Mouse (Mus musculus) ES-E14 (cell line): ENCODE results near the gene Maff.

Experiments used
- HCFC1 ChIP-seq: IDR thresholded peaks from 2 replicates; pipeline ENCODE4 v1.6.1; 2012; ENCODE audit warnings: low read length, inconsistent platforms, borderline replicate concordance; ENCODE audit not compliant: insufficient read depth
- ZC3H11A ChIP-seq: IDR thresholded peaks from 2 replicates; pipeline ENCODE4 v1.6.1; 2012; ENCODE audit warnings: low read depth, mild to moderate bottlenecking, inconsistent platforms, low read length, borderline replicate concordance

DNA sequence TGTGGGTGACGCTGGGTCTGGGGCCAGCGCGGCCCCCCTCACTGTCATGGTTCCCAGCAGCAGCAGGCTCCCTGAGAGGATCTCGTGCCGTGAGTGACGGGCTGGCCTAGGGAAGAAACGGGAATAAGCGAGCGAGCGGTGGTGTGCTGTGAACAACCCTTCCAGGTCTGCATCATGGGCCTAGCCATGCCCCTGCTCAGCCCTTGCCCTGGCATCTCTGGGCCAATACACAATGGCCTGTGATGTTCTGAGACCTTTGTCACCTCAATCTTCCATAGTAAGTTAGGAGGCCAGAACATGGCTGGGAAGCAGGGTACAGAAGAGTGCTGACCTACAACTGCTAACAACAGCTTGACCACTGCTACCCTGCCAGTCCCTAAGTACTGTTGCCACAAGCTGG lies 32.2 kb downstream of the Maff start:
- TF ChIP-seq HCFC1 (no peak), ZC3H11A (no peak)
